Mouse (Mus musculus) urinary bladder, adult 18-20 months (tissue): ENCODE measurements around the gene Gpx7.
"Not testable (repeated sequence)": the region's sequence is repeated elsewhere in the genome, so short reads cannot be mapped to it uniquely, and the experiment has no call there.

Experiments
- DNase-seq, 2 experiments: peaks; one replicate each; pipeline ENCODE4 v3.0.0; 2022; ENCODE audit warnings: low spot score in 2 of 2, mixed read lengths in 2 of 2

Gpx7 gene

GRCm38 (mm10) chr4:108391124-108391523 is 15.6 kb downstream of the Gpx7 start:
- DNase-seq: peak in 1 of 2 experiments; percentile 39

GRCm38 (mm10) chr4:108388741-108389140 is 18.0 kb downstream of the Gpx7 start:
- no peak for DNase-seq

- DNase-seq: peak; percentile 39 to 52
Measured at GRCm38 (mm10) chr4:108387681-108388253, 19.0 kb downstream of the Gpx7 start.

GRCm38 (mm10) chr4:108387106-108387505 is 19.7 kb downstream of the Gpx7 start:
- no peak for DNase-seq

- no peak for DNase-seq
Measured at GRCm38 (mm10) chr4:108386087-108386486, 20.7 kb downstream of the Gpx7 start.

GRCm38 (mm10) chr4:108383183-108383714 is 23.5 kb downstream of the Gpx7 start, which contains the start of gene Shisal2a:
Gene Shisal2a, minus strand, starts transcription at chr4:108383349.
- DNase-seq: no peak

- DNase-seq: no peak
Measured at GRCm38 (mm10) chr4:108380146-108380545, 26.6 kb downstream of the Gpx7 start.

GRCm38 (mm10) chr4:108379476-108379875 is 27.3 kb downstream of the Gpx7 start:
- DNase-seq: no peak

- DNase-seq: no peak
Measured at GRCm38 (mm10) chr4:108372166-108372565, 34.6 kb downstream of the Gpx7 start.

- no peak for DNase-seq
Measured at GRCm38 (mm10) chr4:108371421-108371820, 35.3 kb downstream of the Gpx7 start.

- no peak for DNase-seq
Measured at GRCm38 (mm10) chr4:108370409-108370808, 36.4 kb downstream of the Gpx7 start.

- no peak for DNase-seq
Measured at GRCm38 (mm10) chr4:108369254-108369653, 37.5 kb downstream of the Gpx7 start.

- no peak for DNase-seq
Measured at GRCm38 (mm10) chr4:108364111-108364476, 42.7 kb downstream of the Gpx7 start.

GRCm38 (mm10) chr4:108363355-108364110 is 43.2 kb downstream of the Gpx7 start:
- DNase-seq: no peak

GRCm38 (mm10) chr4:108362321-108363261 is 44.2 kb downstream of the Gpx7 start:
- DNase-seq: no peak

GRCm38 (mm10) chr4:108360136-108361055 is 46.4 kb downstream of the Gpx7 start:
- DNase-seq: no peak

- no peak for DNase-seq
Measured at GRCm38 (mm10) chr4:108358498-108358897, 48.3 kb downstream of the Gpx7 start.

- no peak for DNase-seq
Measured at GRCm38 (mm10) chr4:108357458-108357857, 49.3 kb downstream of the Gpx7 start.

GRCm38 (mm10) chr4:108353591-108353990 is 53.2 kb downstream of the Gpx7 start:
- not testable (repeated sequence) for DNase-seq

- DNase-seq: no peak
Measured at GRCm38 (mm10) chr4:108350819-108351218, 55.9 kb downstream of the Gpx7 start.
